Mouse (Mus musculus) large intestine, adult 2 months (tissue): ENCODE data around the gene S100a6. TPM values are rescaled to one million over a fixed set of nuclear protein-coding genes. Genes with fewer than 3 reads are reported as not detected.

Experiments used
- DNase-seq: peaks from one replicate; pipeline ENCODE4 v3.0.0-alpha.2; 2012; ENCODE audit warnings: low read depth, low spot score
- WGBS: fragments of 180-500 bp; shearing (Covaris S2); methylation state at CpG from one replicate; pipeline ENCODE4 v1.1.7; 2018; 5-methylcytosine and 5-hydroxymethylcytosine counted together
- polyA plus RNA-seq: library from polyadenylated mRNA; depleted of rRNA; stranded (reverse); fragments of >200 nt; gene quantifications from 2 replicates; pipeline ENCODE4 v1.2.3, GENCODE M21; 2012

The S100a6 gene
- polyA plus RNA-seq, 1 experiment = 383 TPM

- 90% methylated on average over 6 of the region's 6 CpGs for WGBS
- DNase-seq = no peak
These were observed 12.6 kb upstream of the S100a6 start for GRCm38 (mm10) chr3:90600036-90600435.

GRCm38 (mm10) chr3:90600458-90601195 lies 12.1 kb upstream of the S100a6 start:
- 72% methylated on average over 8 of the region's 8 CpGs for WGBS

GRCm38 (mm10) chr3:90601486-90602110 lies 11.1 kb upstream of the S100a6 start, which contains the start of gene Gm42674:
Gm42674 (plus strand) TSS chr3:90601904.
- WGBS = 81% methylated on average over 11 of the region's 11 CpGs
- DNase-seq = no peak

More at GRCm38 (mm10) chr3:90600458-90601195, 12.1 kb upstream of the S100a6 start:
- DNase-seq = no peak

- no peak for DNase-seq
- 37% methylated on average over 3 of the region's 3 CpGs for WGBS
These were observed 9.1 kb upstream of the S100a6 start, which contains the start of gene S100a4 for GRCm38 (mm10) chr3:90603623-90604022. S100a4 (plus strand) TSS chr3:90603771.

GRCm38 (mm10) chr3:90604416-90604815 lies 8.3 kb upstream of the S100a6 start:
- 12% methylated on average over 4 of the region's 4 CpGs for WGBS
- no peak for DNase-seq

- WGBS = 84% methylated on average over 3 of the region's 3 CpGs
- DNase-seq = no peak
These were observed 7.6 kb upstream of the S100a6 start for GRCm38 (mm10) chr3:90605049-90605448.

- no peak for DNase-seq
- whole genome bisulfite sequencing = 88% methylated on average over 2 of the region's 2 CpGs
These were observed 6.9 kb upstream of the S100a6 start for GRCm38 (mm10) chr3:90605736-90606135.

- 78% methylated on average over 6 of the region's 6 CpGs for WGBS
These were observed 6.5 kb upstream of the S100a6 start for GRCm38 (mm10) chr3:90606185-90606584.

GRCm38 (mm10) chr3:90607361-90607760 lies 5.3 kb upstream of the S100a6 start:
- no peak for DNase-seq
- 94% methylated on average over 3 of the region's 3 CpGs for WGBS

More at GRCm38 (mm10) chr3:90606185-90606584, 6.5 kb upstream of the S100a6 start:
- no peak for DNase-seq

GRCm38 (mm10) chr3:90608223-90608622 lies 4.5 kb upstream of the S100a6 start, which contains the start of gene S100a5:
S100a5 (plus strand) TSS chr3:90608523.
- no peak for DNase-seq
- WGBS = 78% methylated on average over 3 of the region's 3 CpGs

GRCm38 (mm10) chr3:90609102-90609501 lies 3.6 kb upstream of the S100a6 start:
- no peak for DNase-seq

GRCm38 (mm10) chr3:90611494-90611893 lies 1.2 kb upstream of the S100a6 start:
- WGBS = 91% methylated on average over 3 of the region's 3 CpGs
- DNase-seq = no peak

GRCm38 (mm10) chr3:90612061-90612460 lies 621 bp upstream of the S100a6 start:
- DNase-seq = no peak

GRCm38 (mm10) chr3:90613461-90614147 lies 922 bp downstream of the S100a6 start:
- DNase-seq = no peak
- 25% methylated on average over 7 of the region's 7 CpGs for WGBS

More at GRCm38 (mm10) chr3:90612061-90612460, 621 bp upstream of the S100a6 start:
- WGBS = 64% methylated on average over 4 of the region's 4 CpGs

- WGBS = 18% methylated on average over 6 of the region's 6 CpGs
- no peak for DNase-seq
These were observed 1.5 kb downstream of the S100a6 start for GRCm38 (mm10) chr3:90614148-90614530.

GRCm38 (mm10) chr3:90614611-90615251 lies 2.0 kb downstream of the S100a6 start:
- DNase-seq = peak; percentile 81
- WGBS = 8% methylated on average over 11 of the region's 11 CpGs

- WGBS = 5% methylated on average over 7 of the region's 7 CpGs
- no peak for DNase-seq
These were observed 2.7 kb downstream of the S100a6 start for GRCm38 (mm10) chr3:90615415-90615814.

GRCm38 (mm10) chr3:90615911-90616310 lies 3.2 kb downstream of the S100a6 start:
- WGBS = 50% methylated on average over 1 of the region's 1 CpGs

GRCm38 (mm10) chr3:90617586-90617985 lies 4.9 kb downstream of the S100a6 start:
- 10% methylated on average over 1 of the region's 1 CpGs for WGBS
- no peak for DNase-seq

More at GRCm38 (mm10) chr3:90615911-90616310, 3.2 kb downstream of the S100a6 start:
- no peak for DNase-seq

- WGBS = 30% methylated on average over 7 of the region's 7 CpGs
- DNase-seq = no peak
These were observed 8.9 kb downstream of the S100a6 start for GRCm38 (mm10) chr3:90621552-90621951.
